Mouse (Mus musculus) forebrain, embryonic 14.5 days (tissue): ENCODE measurements around the gene Bahd1. TPM values are rescaled to one million over a fixed set of nuclear protein-coding genes. Genes with fewer than 3 reads are reported as not detected.

Experiments
- ATAC-seq: fragments of 200-750 bp; cut with Nextera tagmentation; 2 replicates; pipeline ENCODE4 v1.8.0; 2017; ENCODE audit warnings: mild to moderate bottlenecking, moderate library complexity
- DNase-seq: peaks from one replicate; pipeline ENCODE4 v3.0.0-alpha.2; 2015; ENCODE audit warnings: low spot score
- H3K27ac ChIP-seq: fragments of 300-500 bp; sonication (generic); 2 replicates; pipeline ENCODE4 v1.5.1; 2014; ENCODE audit warnings: low read depth, mild to moderate bottlenecking, control low read depth, low read length, moderate library complexity
- H3K27me3 ChIP-seq: fragments of 300-500 bp; sonication (generic); replicated peaks from 2 replicates; pipeline ENCODE4 v1.6.1; 2014; ENCODE audit warnings: low read length, control low read depth, mixed read lengths; ENCODE audit not compliant: control insufficient read depth, insufficient read depth
- H3K36me3 ChIP-seq: fragments of 300-500 bp; sonication (generic); 2 replicates; pipeline ENCODE4 v1.6.1; 2014; ENCODE audit warnings: low read length, control low read depth; ENCODE audit not compliant: control insufficient read depth, insufficient read depth
- H3K4me1 ChIP-seq: fragments of 300-500 bp; sonication (generic); 2 replicates; pipeline ENCODE4 v1.6.1; 2014; ENCODE audit warnings: antibody characterized with exemption, low read length, control low read depth; ENCODE audit not compliant: control insufficient read depth, insufficient read depth
- H3K4me2 ChIP-seq: fragments of 300-500 bp; sonication (generic); 2 replicates; pipeline ENCODE4 v1.6.1; 2014; ENCODE audit warnings: mild to moderate bottlenecking, control low read depth, low read length
- H3K4me3 ChIP-seq: fragments of 300-500 bp; sonication (generic); 2 replicates; pipeline ENCODE4 v1.5.1; 2014; ENCODE audit warnings: low read depth, low read length, control low read depth
- H3K9ac ChIP-seq: fragments of 300-500 bp; sonication (generic); 2 replicates; pipeline ENCODE4 v1.6.1; 2014; ENCODE audit warnings: mild to moderate bottlenecking, low read length, control low read depth, moderate library complexity
- H3K9me3 ChIP-seq: fragments of 300-500 bp; sonication (generic); replicated peaks from 2 replicates; pipeline ENCODE4 v1.6.1; 2016; ENCODE audit warnings: low read length, control low read depth, mixed read lengths; ENCODE audit not compliant: control insufficient read depth
- WGBS: fragments of 180-500 bp; shearing (Covaris S2); extraction: QIAGEN DNeasy Blood & Tissue Kit; methylation state at CpG from one replicate; pipeline ENCODE4 v1.1.7; 2014; 5-methylcytosine and 5-hydroxymethylcytosine counted together
- polyA plus RNA-seq: library from polyadenylated mRNA; unstranded; fragments of >200 nt; fragmentation: Nextera tagmentation; extraction: Ambion mirVana; gene quantifications from 2 replicates; pipeline ENCODE4 v1.2.1, GENCODE M21; 2014

The Bahd1 gene
- polyA plus RNA-seq, 1 experiment from 2014 or later = 2.0 TPM

DNA sequence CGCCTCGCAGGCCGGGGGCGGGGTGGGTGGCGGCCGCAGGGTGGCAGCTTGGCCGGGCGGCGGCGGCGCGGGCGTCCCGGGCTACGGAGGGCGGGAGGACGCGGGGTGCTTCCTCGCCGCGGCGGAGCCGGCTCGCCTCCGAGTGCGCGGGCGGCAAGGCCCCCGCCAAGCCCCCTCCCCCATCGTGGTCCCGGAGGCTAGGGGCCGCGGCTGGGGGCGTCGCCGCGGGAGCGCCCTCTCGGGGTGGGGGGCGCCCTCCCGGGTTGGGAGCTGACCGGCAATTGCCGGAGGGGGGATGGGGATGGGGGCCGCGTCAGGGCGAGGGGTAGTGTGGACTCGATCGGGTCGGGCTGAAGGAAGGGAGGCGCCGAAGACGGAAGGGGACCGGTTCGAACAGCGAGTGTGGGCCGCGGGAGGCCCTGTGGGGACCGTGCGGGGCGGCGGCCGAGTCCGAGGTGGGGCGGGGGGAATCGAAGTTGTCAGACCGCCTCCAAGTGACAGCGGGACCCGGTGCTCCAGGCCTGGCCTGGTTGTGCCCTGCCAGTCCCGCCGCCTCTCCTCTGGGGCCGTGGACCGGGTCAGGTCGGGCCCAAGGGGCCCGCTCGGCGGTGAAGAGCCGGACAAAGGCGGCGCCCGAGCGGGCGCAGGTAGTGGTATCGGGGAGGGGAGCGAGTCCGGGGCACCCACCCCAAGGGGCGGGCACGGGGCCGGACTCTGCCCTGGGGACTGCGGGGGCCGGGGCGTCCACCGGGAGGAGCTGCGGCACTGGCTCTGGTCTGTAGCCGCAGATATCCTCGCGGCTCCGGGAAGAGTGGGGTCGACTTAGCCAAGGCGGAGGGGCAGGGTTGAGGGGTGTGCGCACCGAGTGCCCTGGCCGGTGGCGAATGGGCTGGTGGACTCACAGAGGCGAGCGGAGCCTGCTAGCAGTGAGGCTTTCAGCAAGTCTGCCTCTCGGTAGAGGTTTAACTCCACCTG, 2.2 kb downstream of the Bahd1 start:
- peak; percentile 11; the same call in 1 of the 2 replicates for ATAC-seq
- peak overlapping the region; percentile 90 for H3K4me3 ChIP-seq
- peak overlapping the region; percentile 88 for H3K9ac ChIP-seq
- H3K4me2 ChIP-seq = peak overlapping the region; percentile 99
- peak overlapping the region; percentile 77 for H3K27ac ChIP-seq
- WGBS = under 1% methylated on average over 56 of the region's 106 CpGs
- no peaks in the 10 kb centered on the region for H3K9me3 ChIP-seq
- H3K4me1 ChIP-seq = peaks cover 29% of the 10 kb centered on the region
- DNase-seq = peak; percentile 48
- H3K27me3 ChIP-seq = peaks cover 30% of the 10 kb centered on the region
- no peaks in the 10 kb centered on the region for H3K36me3 ChIP-seq

GRCm38 (mm10) chr2:118903333-118903741, 3.2 kb downstream of the Bahd1 start:
- DNase-seq = peak; percentile 55
- Histone ChIP-seq H3K27ac (no peak overlapping the region), H3K9me3 (no peaks in the 10 kb centered on the region), H3K4me3 (peak overlapping the region; percentile 90), H3K4me2 (peak overlapping the region; percentile 99), H3K4me1 (peaks cover 26% of the 10 kb centered on the region), H3K27me3 (peaks cover 20% of the 10 kb centered on the region), H3K9ac (peak overlapping the region; percentile 88), H3K36me3 (no peaks in the 10 kb centered on the region)
- 6% methylated on average over 10 of the region's 10 CpGs for WGBS
- ATAC-seq = no peak

DNA sequence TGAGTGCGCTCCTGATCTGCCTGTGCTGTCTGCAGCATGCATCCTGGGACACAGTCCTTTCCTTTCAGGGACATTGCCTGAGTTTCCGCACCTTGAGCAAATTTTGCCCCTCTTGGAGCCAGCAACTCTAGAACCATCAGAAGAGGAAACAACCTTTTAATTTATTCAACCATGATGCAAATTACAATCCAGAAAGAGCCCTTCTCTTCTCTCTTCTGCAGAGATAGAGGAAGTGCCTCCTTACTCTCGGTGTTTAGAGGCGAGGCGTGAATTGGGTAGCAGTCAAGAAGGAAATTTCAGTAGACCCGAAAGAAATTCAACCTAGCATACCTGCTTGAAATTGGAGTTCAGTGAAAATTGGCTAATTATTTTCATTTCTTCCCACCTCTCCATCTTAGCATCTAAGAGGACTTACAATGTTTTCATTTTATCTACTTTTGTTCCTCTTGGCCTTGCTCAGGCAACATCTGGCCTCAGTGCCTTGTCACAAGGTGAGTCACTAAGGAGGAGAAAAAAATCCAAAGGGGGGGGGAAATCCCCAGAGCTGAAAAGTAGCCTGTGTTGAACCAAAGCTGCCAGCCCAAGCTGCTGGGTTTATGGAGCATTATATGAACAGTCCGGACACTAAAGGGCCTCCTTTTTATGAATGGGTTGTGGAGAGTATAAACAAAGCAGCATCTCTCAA, 5.4 kb downstream of the Bahd1 start:
- H3K9me3 ChIP-seq = no peaks in the 10 kb centered on the region
- DNase-seq = no peak
- H3K4me2 ChIP-seq = no peak overlapping the region
- no peak for ATAC-seq
- H3K4me3 ChIP-seq = no peak overlapping the region
- H3K27ac ChIP-seq = no peak overlapping the region
- 81% methylated on average over 7 of the region's 7 CpGs for WGBS
- H3K27me3 ChIP-seq = no peaks in the 10 kb centered on the region
- H3K9ac ChIP-seq = no peak overlapping the region
- H3K36me3 ChIP-seq = no peaks in the 10 kb centered on the region
- H3K4me1 ChIP-seq = peaks cover 20% of the 10 kb centered on the region

- no peak overlapping the region for H3K27ac ChIP-seq
- 74% methylated on average over 5 of the region's 5 CpGs for WGBS
- H3K4me1 ChIP-seq = peaks cover 20% of the 10 kb centered on the region
- no peak overlapping the region for H3K4me2 ChIP-seq
- DNase-seq = no peak
- H3K4me3 ChIP-seq = no peak overlapping the region
- no peaks in the 10 kb centered on the region for H3K9me3 ChIP-seq
- no peak for ATAC-seq
- no peaks in the 10 kb centered on the region for H3K36me3 ChIP-seq
- no peak overlapping the region for H3K9ac ChIP-seq
- H3K27me3 ChIP-seq = no peaks in the 10 kb centered on the region
These were observed 5.9 kb downstream of the Bahd1 start for GRCm38 (mm10) chr2:118906118-118906492.

DNA sequence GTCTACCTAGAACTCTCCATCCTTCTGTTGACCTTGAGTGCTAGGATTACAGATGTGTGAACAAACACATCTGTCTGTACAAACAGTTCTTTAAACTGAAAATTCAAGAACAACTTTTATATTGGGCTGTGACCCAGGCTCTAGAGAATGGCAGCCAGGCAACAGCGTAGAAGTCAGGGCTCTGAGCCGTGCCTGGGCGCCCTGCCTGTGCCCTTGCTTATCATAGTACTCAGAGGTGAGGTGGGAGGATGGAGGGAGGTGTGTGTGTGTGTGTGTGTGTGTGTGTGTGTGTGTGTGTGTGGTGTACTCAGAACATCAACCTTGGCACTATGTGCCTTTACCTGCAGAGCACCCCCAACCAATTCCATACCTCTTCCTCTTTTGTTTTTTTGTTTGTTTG, 7.6 kb downstream of the Bahd1 start:
- no peak overlapping the region for H3K4me2 ChIP-seq
- ATAC-seq (no peak), DNase-seq (no peak)
- 91% methylated on average over 3 of the region's 3 CpGs for WGBS
- H3K27me3 ChIP-seq = no peaks in the 10 kb centered on the region
- no peak overlapping the region for H3K27ac ChIP-seq
- no peaks in the 10 kb centered on the region for H3K9me3 ChIP-seq
- no peak overlapping the region for H3K4me3 ChIP-seq
- no peak overlapping the region for H3K9ac ChIP-seq
- no peaks in the 10 kb centered on the region for H3K36me3 ChIP-seq
- H3K4me1 ChIP-seq = peaks cover 19% of the 10 kb centered on the region

DNA sequence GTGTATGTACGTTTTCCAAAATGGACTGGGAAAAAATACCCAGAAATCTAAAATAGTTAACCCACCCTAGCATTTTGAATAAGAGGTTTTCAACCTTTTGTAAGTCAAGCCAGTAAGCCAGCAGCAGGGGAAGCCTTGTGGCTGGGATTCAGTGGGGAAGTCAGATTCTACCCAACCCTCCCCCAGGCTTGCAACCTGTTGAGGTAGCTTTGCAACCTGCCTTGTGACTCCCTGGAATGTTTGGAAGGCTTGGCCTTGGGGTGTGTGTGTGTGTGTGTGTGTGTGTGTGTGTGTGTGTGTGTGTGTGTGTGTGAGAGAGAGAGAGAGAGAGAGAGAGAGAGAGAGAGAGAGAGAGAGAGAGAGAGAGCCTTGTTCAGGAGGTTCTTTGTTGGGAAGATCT, 9.0 kb downstream of the Bahd1 start:
- H3K36me3 ChIP-seq = no peaks in the 10 kb centered on the region
- DNase-seq (no peak), ATAC-seq (no peak)
- no peak overlapping the region for H3K4me3 ChIP-seq
- 50% methylated on average over 1 of the region's 1 CpGs for WGBS
- no peak overlapping the region for H3K9ac ChIP-seq
- no peak overlapping the region for H3K27ac ChIP-seq
- H3K27me3 ChIP-seq = no peaks in the 10 kb centered on the region
- no peak overlapping the region for H3K4me2 ChIP-seq
- H3K9me3 ChIP-seq = no peaks in the 10 kb centered on the region
- H3K4me1 ChIP-seq = peaks cover 18% of the 10 kb centered on the region

- H3K27me3 ChIP-seq = no peaks in the 10 kb centered on the region
- H3K4me3 ChIP-seq = no peak overlapping the region
- 80% methylated on average over 7 of the region's 7 CpGs for WGBS
- no peak overlapping the region for H3K4me2 ChIP-seq
- no peaks in the 10 kb centered on the region for H3K9me3 ChIP-seq
- no peak overlapping the region for H3K27ac ChIP-seq
- ATAC-seq (no peak), DNase-seq (no peak)
- no peaks in the 10 kb centered on the region for H3K36me3 ChIP-seq
- peaks cover 23% of the 10 kb centered on the region for H3K4me1 ChIP-seq
- H3K9ac ChIP-seq = no peak overlapping the region
These were observed 10.6 kb downstream of the Bahd1 start for GRCm38 (mm10) chr2:118910605-118911278.

GRCm38 (mm10) chr2:118912706-118913105, 12.5 kb downstream of the Bahd1 start:
- Histone ChIP-seq H3K9me3 (no peaks in the 10 kb centered on the region), H3K9ac (no peak overlapping the region), H3K36me3 (peaks cover 12% of the 10 kb centered on the region), H3K4me2 (no peak overlapping the region), H3K27me3 (no peaks in the 10 kb centered on the region), H3K4me3 (no peak overlapping the region), H3K27ac (no peak overlapping the region), H3K4me1 (peaks cover 23% of the 10 kb centered on the region)
- DNase-seq = no peak
- no peak for ATAC-seq
- WGBS = 81% methylated on average over 8 of the region's 8 CpGs
